Mouse (Mus musculus): ENCODE results near the gene Tbpl1. TPM values are rescaled to one million over a fixed set of nuclear protein-coding genes. Genes with fewer than 3 reads are reported as not detected.

Gene Tbpl1
- total and polyA plus RNA-seq, 2 experiments from 2014 or later = 60.0 to 70.9 TPM

DNA sequence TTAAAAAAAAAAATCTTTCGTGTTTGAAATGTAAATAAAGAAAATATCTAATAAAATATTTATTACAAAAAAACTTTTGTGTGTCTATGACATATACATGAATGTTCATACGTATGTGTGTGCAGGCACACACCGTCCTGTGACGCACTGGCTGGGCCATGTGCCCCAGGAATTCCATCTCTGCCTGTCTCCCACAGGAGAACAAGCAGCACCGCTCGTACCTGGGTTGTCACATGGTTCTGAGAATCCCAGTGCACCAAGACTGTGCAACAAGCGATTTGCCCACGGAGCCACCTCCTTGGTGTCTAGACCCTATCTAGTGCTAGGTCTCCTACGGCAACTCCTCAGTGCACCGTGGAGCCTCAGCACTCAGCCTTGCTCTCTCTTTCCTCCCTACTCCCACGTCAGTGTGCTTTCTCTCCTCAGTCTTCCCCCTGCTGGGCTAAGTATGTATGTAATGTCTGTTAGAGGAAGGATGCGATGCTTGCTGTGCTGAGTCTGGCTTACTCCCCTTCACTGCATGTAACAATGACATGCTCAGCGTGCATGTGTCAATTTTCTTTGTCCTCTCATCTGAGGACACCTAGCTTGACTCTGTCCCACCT is 21.5 kb downstream of the Tbpl1 start:
- Histone ChIP-seq H3K9me3 (ENCODE audit: low read length) (no peaks in the 10 kb centered on the region), H3K27me3 (ENCODE audit: insufficient read depth, low read length) (no peaks in the 10 kb centered on the region), H3K27ac (ENCODE audit: low read depth, low read length) (no peak overlapping the region), H3K9ac (no peak overlapping the region), H3K4me2 (ENCODE audit: low read depth) (no peak overlapping the region), H3K36me3 (ENCODE audit: insufficient read depth) (peaks cover 41% of the 10 kb centered on the region), H3K4me3 (ENCODE audit: low read depth, low read length) (no peak overlapping the region), H3K4me1 (ENCODE audit: insufficient read depth) (no peaks in the 10 kb centered on the region)
- ATAC-seq = peak; percentile 53
- 81% methylated on average over 13 of the region's 13 CpGs for WGBS
- DNase-seq = no peak
- TF ChIP-seq CTCF (IDR thresholded peaks at IDR 0.05; ENCODE audit: low read depth) = peak; percentile 34

DNA sequence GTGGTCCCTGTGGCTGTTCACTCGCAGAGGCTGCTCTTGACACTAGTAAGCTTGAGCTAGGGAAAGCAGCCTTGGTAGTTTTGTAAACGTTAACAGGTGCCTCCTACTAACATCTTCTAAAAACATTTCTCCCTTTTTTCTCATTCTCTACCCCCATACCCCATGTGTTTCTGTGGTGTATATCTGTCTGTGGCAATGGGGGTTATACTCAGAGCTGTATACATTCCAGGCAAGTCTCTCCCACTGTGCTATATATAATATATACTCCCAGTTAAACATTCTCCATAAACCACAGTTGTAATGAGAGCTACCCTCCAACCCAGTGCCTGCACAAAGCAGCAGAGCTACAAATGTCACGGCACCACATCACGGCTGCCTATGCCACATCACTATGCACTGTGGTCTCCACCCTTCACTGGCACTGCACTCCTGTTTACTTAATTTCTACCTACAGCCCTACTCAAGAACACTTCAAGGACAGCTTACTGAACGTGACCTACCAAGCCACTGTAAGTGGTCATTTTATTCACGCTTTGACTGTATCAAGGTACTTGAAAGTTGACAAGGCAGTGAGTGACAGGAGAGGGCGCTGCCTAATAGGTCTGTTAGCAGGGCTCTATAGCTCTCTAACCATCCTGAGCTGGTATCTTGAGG is 23.4 kb downstream of the Tbpl1 start:
- 90% methylated on average over 7 of the region's 7 CpGs for WGBS
- H3K9ac ChIP-seq = no peak overlapping the region
- H3K36me3 ChIP-seq (ENCODE audit: insufficient read depth) = peaks cover 49% of the 10 kb centered on the region
- no peak for DNase-seq
- no peak overlapping the region for H3K4me2 ChIP-seq (ENCODE audit: low read depth)
- H3K4me1 ChIP-seq (ENCODE audit: insufficient read depth) = no peaks in the 10 kb centered on the region
- no peaks in the 10 kb centered on the region for H3K9me3 ChIP-seq (ENCODE audit: low read length)
- no peak for ATAC-seq
- H3K27me3 ChIP-seq (ENCODE audit: insufficient read depth, low read length) = no peaks in the 10 kb centered on the region
- TF ChIP-seq CTCF (IDR thresholded peaks at IDR 0.05; ENCODE audit: low read depth) = no peak
- no peak overlapping the region for H3K27ac ChIP-seq (ENCODE audit: low read depth, low read length)
- no peak overlapping the region for H3K4me3 ChIP-seq (ENCODE audit: low read depth, low read length)

DNA sequence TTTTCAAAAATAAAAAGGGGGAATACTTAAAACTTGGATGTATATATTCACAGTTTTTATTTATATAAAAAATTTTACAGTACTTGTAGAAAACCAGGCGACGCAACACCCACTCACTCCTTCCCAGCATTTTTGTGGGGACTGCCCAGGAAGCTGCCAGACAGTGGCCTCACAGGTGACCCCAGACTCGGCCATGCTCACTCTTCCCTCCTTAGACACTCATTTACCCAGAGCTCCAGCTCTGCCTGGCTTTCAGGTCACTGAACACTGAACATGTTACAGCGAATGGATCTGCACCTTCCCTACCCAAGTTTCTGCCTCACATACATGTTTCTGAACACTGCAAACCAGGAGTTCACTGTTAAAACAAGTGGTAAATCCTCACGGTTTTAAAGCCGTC is 27.9 kb downstream of the Tbpl1 start:
- H3K36me3 ChIP-seq (ENCODE audit: insufficient read depth) = peaks cover 48% of the 10 kb centered on the region
- ATAC-seq (no peak), DNase-seq (no peak)
- TF ChIP-seq CTCF (IDR thresholded peaks at IDR 0.05; ENCODE audit: low read depth) = no peak
- no peaks in the 10 kb centered on the region for H3K27me3 ChIP-seq (ENCODE audit: insufficient read depth, low read length)
- no peak overlapping the region for H3K4me3 ChIP-seq (ENCODE audit: low read depth, low read length)
- peaks cover 7% of the 10 kb centered on the region; the same call in 1 of the 2 replicates for H3K4me1 ChIP-seq (ENCODE audit: insufficient read depth)
- H3K9ac ChIP-seq = no peak overlapping the region
- no peaks in the 10 kb centered on the region for H3K9me3 ChIP-seq (ENCODE audit: low read length)
- no peak overlapping the region for H3K4me2 ChIP-seq (ENCODE audit: low read depth)
- no peak overlapping the region for H3K27ac ChIP-seq (ENCODE audit: low read depth, low read length)
- 87% methylated on average over 6 of the region's 6 CpGs for WGBS

DNA sequence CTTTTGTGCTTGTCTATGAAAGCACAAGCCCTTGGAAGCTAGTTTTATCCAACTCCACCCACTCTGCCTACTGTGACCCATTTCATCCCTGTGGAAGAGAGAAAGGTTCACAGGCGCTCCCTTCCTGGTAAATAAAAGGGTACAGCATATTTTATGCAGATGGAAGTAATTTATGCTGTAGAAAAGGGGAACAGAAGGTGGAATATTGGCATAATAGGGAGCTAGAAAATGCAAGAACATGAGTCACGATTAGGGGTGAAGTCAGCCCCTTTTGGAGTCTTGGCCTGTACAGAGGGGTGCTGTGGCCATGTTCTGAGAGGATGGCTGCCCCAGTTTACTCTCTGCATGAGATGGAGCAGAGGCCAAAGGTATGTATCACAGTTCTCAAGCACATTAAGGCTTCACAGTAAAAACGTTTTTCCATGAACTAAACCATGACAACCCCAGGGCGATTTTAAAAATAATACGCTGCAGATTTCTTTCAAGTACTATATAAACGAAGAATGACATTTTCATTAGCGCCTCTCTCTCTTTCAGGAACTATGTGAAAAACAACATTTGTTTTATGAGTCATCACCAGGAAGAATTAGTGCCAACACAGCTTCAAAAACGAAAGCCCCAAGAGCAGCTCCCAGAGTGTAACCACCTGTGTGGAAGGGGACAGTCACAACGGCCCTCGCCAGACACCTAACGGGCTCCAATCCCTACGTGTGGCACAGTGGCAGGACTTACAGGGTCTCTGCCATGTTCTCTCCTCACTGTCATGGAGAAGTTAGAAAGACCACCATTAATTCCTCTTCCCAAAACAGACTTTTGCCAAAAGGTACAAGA is 30.0 kb downstream of the Tbpl1 start:
- peaks cover 7% of the 10 kb centered on the region; the same call in 1 of the 2 replicates for H3K4me1 ChIP-seq (ENCODE audit: insufficient read depth)
- no peaks in the 10 kb centered on the region for H3K9me3 ChIP-seq (ENCODE audit: low read length)
- H3K27ac ChIP-seq (ENCODE audit: low read depth, low read length) = peak overlapping the region; percentile 67
- H3K9ac ChIP-seq = no peak overlapping the region
- DNase-seq = peak; percentile 33
- H3K4me3 ChIP-seq (ENCODE audit: low read depth, low read length) = no peak overlapping the region
- H3K27me3 ChIP-seq (ENCODE audit: insufficient read depth, low read length) = no peaks in the 10 kb centered on the region
- H3K4me2 ChIP-seq (ENCODE audit: low read depth) = no peak overlapping the region
- 59% methylated on average over 12 of the region's 12 CpGs for WGBS
- no peak for TF ChIP-seq CTCF (IDR thresholded peaks at IDR 0.05; ENCODE audit: low read depth)
- ATAC-seq = peak; percentile 34
- peaks cover 30% of the 10 kb centered on the region for H3K36me3 ChIP-seq (ENCODE audit: insufficient read depth)

DNA sequence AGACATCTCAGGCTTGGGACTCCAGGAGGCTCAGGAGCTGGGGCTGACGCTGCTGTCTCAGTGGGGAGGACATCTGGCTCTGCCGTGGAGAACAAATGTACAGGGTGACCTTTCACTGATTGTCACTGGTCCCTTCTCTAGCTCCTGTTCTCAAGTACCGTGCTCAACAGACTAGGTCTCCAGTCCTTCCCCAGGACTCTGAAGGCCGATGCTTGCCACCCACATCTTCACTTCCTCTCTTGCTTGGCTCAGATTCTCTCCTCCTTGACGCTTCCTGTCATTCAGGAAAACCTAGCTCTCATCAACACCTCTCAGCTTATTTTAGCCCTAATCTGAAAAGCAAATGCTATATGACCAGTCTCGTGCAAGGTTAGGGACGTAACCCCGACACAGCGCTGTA is 31.0 kb downstream of the Tbpl1 start:
- Histone ChIP-seq H3K36me3 (ENCODE audit: insufficient read depth) (peaks cover 22% of the 10 kb centered on the region), H3K4me3 (ENCODE audit: low read depth, low read length) (no peak overlapping the region), H3K4me1 (ENCODE audit: insufficient read depth) (peaks cover 7% of the 10 kb centered on the region; the same call in 1 of the 2 replicates), H3K27me3 (ENCODE audit: insufficient read depth, low read length) (no peaks in the 10 kb centered on the region), H3K27ac (ENCODE audit: low read depth, low read length) (peak overlapping the region; percentile 67), H3K9ac (no peak overlapping the region), H3K4me2 (ENCODE audit: low read depth) (no peak overlapping the region), H3K9me3 (ENCODE audit: low read length) (no peaks in the 10 kb centered on the region)
- ATAC-seq (no peak), DNase-seq (no peak)
- TF ChIP-seq CTCF (IDR thresholded peaks at IDR 0.05; ENCODE audit: low read depth) = no peak
- 88% methylated on average over 9 of the region's 9 CpGs for WGBS

DNA sequence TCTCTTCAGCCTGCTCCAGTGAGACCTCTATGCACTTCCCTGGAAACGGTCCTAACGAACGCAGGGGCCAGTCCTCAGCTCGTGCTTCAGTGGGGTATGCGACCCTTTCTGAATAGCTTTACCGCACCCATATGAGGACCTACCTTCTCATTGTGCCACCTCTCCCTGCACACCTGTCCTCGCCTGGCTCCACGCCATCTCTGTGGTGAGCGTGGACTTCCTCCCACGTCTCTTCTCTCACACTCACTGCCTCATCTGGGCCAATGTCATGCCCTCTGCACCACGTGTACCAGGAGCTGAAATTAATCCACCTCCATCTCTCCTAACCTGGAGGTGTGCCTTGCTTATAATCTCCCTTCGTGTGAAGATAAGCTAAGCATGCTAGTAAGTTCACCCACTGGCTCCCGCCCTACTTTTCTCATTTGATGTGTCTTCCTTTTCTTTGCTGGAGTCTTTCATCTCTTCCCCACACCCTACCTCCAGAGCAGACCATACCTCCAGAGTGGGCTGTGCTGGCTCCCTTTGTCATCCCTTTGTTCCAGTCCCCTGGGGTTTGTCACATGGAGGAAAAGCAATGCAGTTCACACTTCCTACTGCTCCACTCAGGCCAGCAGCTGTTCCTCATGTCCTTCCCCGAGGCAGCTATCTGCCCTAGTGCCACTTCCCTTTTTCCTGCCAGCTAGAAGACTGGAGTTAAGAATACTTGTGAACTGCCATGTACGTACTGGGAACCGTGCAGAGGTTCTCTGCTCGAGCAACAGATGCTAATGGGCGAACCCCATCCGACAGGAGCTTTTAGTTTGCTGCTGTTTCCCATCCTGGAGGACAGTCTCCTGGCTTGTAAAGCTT is 32.0 kb downstream of the Tbpl1 start:
- TF ChIP-seq CTCF (IDR thresholded peaks at IDR 0.05; ENCODE audit: low read depth) = no peak
- Histone ChIP-seq H3K9ac (no peak overlapping the region), H3K27ac (ENCODE audit: low read depth, low read length) (no peak overlapping the region), H3K27me3 (ENCODE audit: insufficient read depth, low read length) (no peaks in the 10 kb centered on the region), H3K9me3 (ENCODE audit: low read length) (no peaks in the 10 kb centered on the region), H3K4me3 (ENCODE audit: low read depth, low read length) (no peak overlapping the region), H3K4me2 (ENCODE audit: low read depth) (no peak overlapping the region), H3K4me1 (ENCODE audit: insufficient read depth) (peaks cover 7% of the 10 kb centered on the region; the same call in 1 of the 2 replicates), H3K36me3 (ENCODE audit: insufficient read depth) (peaks cover 18% of the 10 kb centered on the region)
- ATAC-seq (no peak), DNase-seq (no peak)
- 71% methylated on average over 19 of the region's 19 CpGs for WGBS
